Mouse (Mus musculus) forebrain, postnatal 0 days (tissue): ENCODE data around the gene Mindy1. TPM values are rescaled to one million over a fixed set of nuclear protein-coding genes. Genes with fewer than 3 reads are reported as not detected.
A peak's percentile ranks its signal among the peaks of the same experiment; 100 is the strongest.

Source experiments
- ATAC-seq: fragments of 200-750 bp; cut with Nextera tagmentation; 2 replicates; pipeline ENCODE4 v1.8.0; 2017; ENCODE audit warnings: mild to moderate bottlenecking, moderate library complexity
- DNase-seq: peaks from one replicate; pipeline ENCODE4 v3.0.0-alpha.2; 2015
- H3K27ac ChIP-seq: fragments of 300-500 bp; sonication (generic); 2 replicates; pipeline ENCODE4 v1.5.1; 2014; ENCODE audit warnings: low read depth, mild to moderate bottlenecking, antibody characterized with exemption, low read length, moderate library complexity, mixed read lengths
- H3K27me3 ChIP-seq: fragments of 300-500 bp; sonication (generic); 2 replicates; pipeline ENCODE4 v1.6.1; 2014; ENCODE audit warnings: mild to moderate bottlenecking, low read length, mixed read lengths; ENCODE audit not compliant: insufficient read depth
- H3K36me3 ChIP-seq: fragments of 300-500 bp; sonication (generic); 2 replicates; pipeline ENCODE4 v1.6.1; 2014; ENCODE audit warnings: mild to moderate bottlenecking, moderate library complexity; ENCODE audit not compliant: insufficient read depth
- H3K4me1 ChIP-seq: fragments of 300-500 bp; sonication (generic); 2 replicates; pipeline ENCODE4 v1.6.1; 2014; ENCODE audit warnings: antibody characterized with exemption; ENCODE audit not compliant: insufficient read depth
- H3K4me2 ChIP-seq: fragments of 300-500 bp; sonication (generic); 2 replicates; pipeline ENCODE4 v1.6.1; 2014; ENCODE audit warnings: low read depth, mild to moderate bottlenecking, moderate library complexity
- H3K4me3 ChIP-seq: fragments of 300-500 bp; sonication (generic); 2 replicates; pipeline ENCODE4 v1.5.1; 2014; ENCODE audit warnings: low read depth, low read length, mixed read lengths
- H3K9ac ChIP-seq: fragments of 300-500 bp; sonication (generic); 2 replicates; pipeline ENCODE4 v1.6.1; 2014; ENCODE audit warnings: mild to moderate bottlenecking
- H3K9me3 ChIP-seq: fragments of 300-500 bp; sonication (generic); 2 replicates; pipeline ENCODE4 v1.6.1; 2016; ENCODE audit warnings: low read length
- CTCF ChIP-seq: sonication (generic); IDR thresholded peaks from 2 replicates; pipeline ENCODE4 v1.5.1; 2016; ENCODE audit warnings: antibody characterized with exemption, control low read depth, low read depth
- WGBS: fragments of 180-500 bp; shearing (Covaris S2); extraction: QIAGEN DNeasy Blood & Tissue Kit; methylation state at CpG from one replicate; pipeline ENCODE4 v1.1.7; 2014; 5-methylcytosine and 5-hydroxymethylcytosine counted together
- polyA plus RNA-seq: library from polyadenylated mRNA; unstranded; fragments of >200 nt; fragmentation: Nextera tagmentation; extraction: Ambion mirVana; gene quantifications from 2 replicates; pipeline ENCODE4 v1.2.1, GENCODE M21; 2015
- total RNA-seq: library from RNA; depleted of rRNA; stranded (reverse); fragments of >200 nt; gene quantifications from 2 replicates; pipeline ENCODE4 v1.2.3, GENCODE M21; 2014

The Mindy1 gene
- total and polyA plus RNA-seq, 2 experiments from 2014 or later, result 35.4 to 38.9 TPM

DNA sequence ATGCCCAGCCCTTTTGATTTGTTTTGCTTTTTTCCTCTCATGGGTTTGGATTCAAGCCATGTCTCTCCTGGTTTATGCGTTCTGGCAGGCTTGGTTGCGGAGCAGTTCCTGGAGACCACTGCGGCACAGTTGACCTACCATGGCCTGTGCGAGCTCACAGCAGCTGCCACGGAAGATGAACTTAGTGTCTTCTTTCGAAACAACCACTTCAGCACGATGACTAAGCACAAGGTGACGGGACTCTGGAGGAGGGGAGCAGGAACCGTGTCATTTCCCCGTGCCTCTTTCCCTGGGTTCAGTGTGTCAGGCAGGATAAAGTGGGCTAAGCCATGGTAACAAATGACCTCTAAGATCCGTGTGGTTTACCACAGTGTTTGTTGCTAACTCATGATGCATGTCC, 12.4 kb downstream of the Mindy1 start:
- Histone ChIP-seq H3K27ac (no peak overlapping the region), H3K36me3 (peaks cover 46% of the 10 kb centered on the region), H3K9ac (no peak overlapping the region), H3K4me1 (no peaks in the 10 kb centered on the region), H3K27me3 (no peaks in the 10 kb centered on the region), H3K9me3 (no peaks in the 10 kb centered on the region), H3K4me3 (no peak overlapping the region), H3K4me2 (no peak overlapping the region)
- WGBS, result 89% methylated on average over 11 of the region's 11 CpGs
- ATAC-seq (no peak), DNase-seq (no peak)
- no peak for TF ChIP-seq CTCF

DNA sequence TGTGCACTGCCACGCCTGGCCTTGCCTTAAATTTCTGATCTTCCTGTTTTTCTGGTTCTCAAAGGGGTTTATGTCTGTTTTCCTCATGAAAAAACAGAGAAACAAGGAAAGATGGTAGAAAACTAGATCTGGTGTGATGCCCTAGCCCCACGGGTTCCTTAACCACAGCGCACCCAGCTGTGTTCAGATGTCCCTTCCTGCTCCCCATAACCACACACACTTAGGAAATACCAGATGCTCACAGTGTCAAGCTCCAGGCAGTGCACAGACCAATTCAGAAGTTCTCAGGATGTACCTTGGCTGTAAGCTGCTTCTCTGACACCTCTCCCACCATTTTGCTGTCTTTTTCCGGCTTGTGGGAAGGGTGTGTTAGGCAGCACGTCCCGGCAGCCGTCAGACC, 13.2 kb downstream of the Mindy1 start:
- Histone ChIP-seq H3K9ac (no peak overlapping the region), H3K36me3 (peaks cover 43% of the 10 kb centered on the region), H3K27me3 (no peaks in the 10 kb centered on the region), H3K4me3 (no peak overlapping the region), H3K4me1 (no peaks in the 10 kb centered on the region), H3K27ac (no peak overlapping the region), H3K9me3 (no peaks in the 10 kb centered on the region), H3K4me2 (no peak overlapping the region)
- WGBS, result 95% methylated on average over 7 of the region's 7 CpGs
- no peak for TF ChIP-seq CTCF
- ATAC-seq, result no peak
- no peak for DNase-seq

DNA sequence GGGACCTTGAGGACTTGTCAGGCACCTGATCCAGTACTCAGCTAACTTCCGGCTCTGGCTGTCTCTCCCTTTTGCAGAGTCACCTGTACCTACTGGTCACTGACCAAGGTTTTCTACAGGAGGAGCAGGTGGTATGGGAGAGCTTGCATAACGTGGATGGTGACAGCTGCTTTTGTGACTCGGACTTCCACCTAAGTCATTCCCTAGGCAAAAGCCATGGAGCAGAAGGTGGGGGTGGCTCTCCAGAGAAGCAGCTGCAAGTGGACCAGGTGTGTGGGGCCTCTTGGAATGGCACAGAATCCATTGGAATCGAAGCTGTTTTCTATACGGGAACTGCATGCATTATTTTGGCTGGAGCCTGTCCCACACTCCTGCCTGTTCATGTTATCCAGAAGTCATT, 13.6 kb downstream of the Mindy1 start:
- TF ChIP-seq CTCF, result no peak

DNA sequence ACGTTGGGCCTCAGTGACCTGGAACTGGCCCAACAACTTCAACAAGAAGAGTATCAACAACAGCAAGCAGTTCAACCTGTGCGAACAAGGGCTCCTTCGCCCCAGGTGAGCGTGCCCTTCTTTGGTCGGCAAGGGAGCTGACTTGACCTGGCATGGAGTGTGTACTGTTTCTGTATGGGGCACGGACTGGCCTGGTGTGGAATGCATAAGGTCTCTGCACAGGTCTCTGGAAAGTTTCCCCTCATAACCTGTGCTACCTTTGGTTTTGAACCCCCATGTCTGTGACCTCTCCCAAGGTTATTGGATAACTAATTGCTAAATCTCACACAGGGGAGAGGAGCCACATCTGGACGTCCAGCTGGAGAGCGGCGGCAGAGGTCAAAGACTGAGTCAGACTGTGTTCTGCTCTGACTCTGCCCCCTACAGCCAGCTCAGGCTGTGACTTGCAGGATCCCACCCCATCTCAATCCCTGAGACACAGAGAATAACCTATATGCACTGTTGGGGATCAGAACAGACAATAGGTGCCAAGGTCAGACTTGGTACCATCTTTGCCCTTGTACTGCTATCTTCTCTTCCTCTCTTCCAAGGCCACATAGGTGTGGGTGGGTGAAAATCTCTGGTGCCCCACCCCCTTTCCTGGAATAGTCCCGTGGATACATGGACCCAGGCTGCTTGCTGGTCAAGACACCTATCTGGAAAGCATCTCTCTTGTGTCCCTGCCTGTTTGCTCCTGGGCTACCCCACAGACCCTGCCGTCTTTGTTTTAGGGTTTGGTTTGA, 14.4 kb downstream of the Mindy1 start:
- H3K4me3 ChIP-seq, result no peak overlapping the region
- no peak overlapping the region for H3K27ac ChIP-seq
- no peaks in the 10 kb centered on the region for H3K9me3 ChIP-seq
- no peaks in the 10 kb centered on the region for H3K27me3 ChIP-seq
- no peak overlapping the region for H3K9ac ChIP-seq
- H3K36me3 ChIP-seq, result peaks cover 43% of the 10 kb centered on the region
- no peaks in the 10 kb centered on the region for H3K4me1 ChIP-seq
- no peak for TF ChIP-seq CTCF
- H3K4me2 ChIP-seq, result no peak overlapping the region
- WGBS, result 83% methylated on average over 11 of the region's 11 CpGs
- ATAC-seq, result 0 out of 2 replicates have a peak, but pooled peaks have one; percentile 8
- no peak for DNase-seq

More for the DNA sequence above, 13.6 kb downstream of the Mindy1 start:
- Histone ChIP-seq H3K27me3 (no peaks in the 10 kb centered on the region), H3K9ac (no peak overlapping the region), H3K27ac (no peak overlapping the region), H3K36me3 (peaks cover 43% of the 10 kb centered on the region), H3K4me3 (no peak overlapping the region), H3K9me3 (no peaks in the 10 kb centered on the region), H3K4me2 (no peak overlapping the region), H3K4me1 (no peaks in the 10 kb centered on the region)
- DNase-seq (no peak), ATAC-seq (no peak)
- 89% methylated on average over 5 of the region's 5 CpGs for WGBS

DNA sequence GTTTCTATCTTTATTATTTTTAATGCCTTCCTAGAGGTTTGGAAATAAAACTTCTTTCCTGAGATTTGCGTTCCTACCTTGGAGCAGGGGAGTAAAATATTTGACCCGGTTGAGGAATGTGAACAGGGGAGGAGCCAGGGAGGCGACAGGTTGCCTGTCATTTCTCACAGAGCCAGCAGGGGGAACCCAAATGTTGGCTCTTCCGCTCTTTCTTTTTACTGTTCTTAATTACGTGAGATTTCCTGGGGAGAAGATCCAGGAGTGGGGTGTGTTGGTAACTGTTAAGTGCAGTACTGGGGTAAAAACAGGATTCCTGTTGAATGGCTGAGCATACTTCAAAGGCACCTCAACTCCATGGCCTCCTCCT, 14.9 kb downstream of the Mindy1 start:
- peak; percentile 81 for ATAC-seq

DNA sequence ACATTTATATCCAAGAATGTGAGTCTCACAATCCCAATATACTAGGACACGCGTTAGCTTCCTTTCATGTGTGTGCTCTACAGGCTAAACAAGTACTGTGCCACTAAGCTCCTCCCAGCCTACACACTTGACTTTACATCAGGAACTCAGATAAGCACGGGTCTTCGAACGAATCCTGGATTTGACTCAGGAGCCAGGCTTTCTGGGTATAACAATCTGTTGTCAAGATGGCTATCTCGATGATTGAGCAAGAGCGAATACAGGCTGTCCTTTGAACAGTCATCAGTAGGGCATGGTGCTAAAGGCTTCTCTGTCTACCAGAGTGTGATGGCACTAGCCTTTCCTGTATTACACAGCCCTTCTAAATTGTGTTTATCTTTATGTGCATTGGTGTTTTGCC, 16.9 kb downstream of the Mindy1 start:
- DNase-seq (no peak), ATAC-seq (no peak)
- H3K4me1 ChIP-seq, result no peaks in the 10 kb centered on the region
- H3K4me2 ChIP-seq, result no peak overlapping the region
- no peaks in the 10 kb centered on the region for H3K9me3 ChIP-seq
- H3K27me3 ChIP-seq, result no peaks in the 10 kb centered on the region
- no peak overlapping the region for H3K9ac ChIP-seq
- no peak for TF ChIP-seq CTCF
- 94% methylated on average over 7 of the region's 7 CpGs for WGBS
- no peak overlapping the region for H3K4me3 ChIP-seq
- no peak overlapping the region for H3K27ac ChIP-seq
- peaks cover 31% of the 10 kb centered on the region for H3K36me3 ChIP-seq

More for the DNA sequence above, 14.9 kb downstream of the Mindy1 start:
- H3K4me3 ChIP-seq, result no peak overlapping the region
- peaks cover 39% of the 10 kb centered on the region for H3K36me3 ChIP-seq
- H3K9ac ChIP-seq, result no peak overlapping the region
- no peaks in the 10 kb centered on the region for H3K9me3 ChIP-seq
- no peaks in the 10 kb centered on the region for H3K4me1 ChIP-seq
- DNase-seq, result peak; percentile 66
- WGBS, result 8% methylated on average over 5 of the region's 5 CpGs
- H3K27ac ChIP-seq, result no peak overlapping the region
- no peaks in the 10 kb centered on the region for H3K27me3 ChIP-seq
- TF ChIP-seq CTCF, result peak; percentile 62
- no peak overlapping the region for H3K4me2 ChIP-seq

DNA sequence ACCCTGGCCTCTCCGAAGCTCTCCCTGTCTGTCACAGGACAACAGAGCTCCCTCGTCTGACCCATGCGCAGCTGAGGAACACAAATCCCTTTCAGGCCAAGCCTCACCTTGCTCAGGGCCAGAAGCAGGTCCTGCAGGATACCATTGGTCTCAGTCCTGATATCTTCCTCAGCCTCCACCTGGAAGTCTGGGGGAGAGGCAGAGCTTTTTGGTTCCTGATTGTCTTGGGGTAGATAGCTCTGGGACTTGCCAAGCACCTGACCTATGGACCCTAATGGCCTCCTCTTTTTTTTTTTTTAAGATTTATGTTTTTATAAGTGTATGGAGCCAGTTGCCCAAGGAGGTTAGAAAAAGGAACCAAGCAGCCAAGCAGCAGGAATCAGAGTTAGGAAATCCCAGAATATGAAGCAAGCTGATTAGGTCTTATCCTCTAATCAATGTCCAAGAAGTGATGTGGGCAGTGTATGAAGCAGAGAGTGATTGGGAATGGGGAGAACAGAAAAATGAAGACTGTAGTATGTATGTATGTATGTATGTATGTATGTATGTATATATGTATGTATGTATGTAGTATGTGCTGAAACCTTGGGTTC, 20.2 kb downstream of the Mindy1 start:
- no peak overlapping the region for H3K27ac ChIP-seq
- ATAC-seq (no peak), DNase-seq (no peak)
- H3K36me3 ChIP-seq, result peaks cover 5% of the 10 kb centered on the region; the same call in 1 of the 2 replicates
- no peaks in the 10 kb centered on the region for H3K4me1 ChIP-seq
- no peak overlapping the region for H3K4me3 ChIP-seq
- 82% methylated on average over 3 of the region's 3 CpGs for WGBS
- TF ChIP-seq CTCF, result no peak
- H3K9ac ChIP-seq, result no peak overlapping the region
- no peak overlapping the region for H3K4me2 ChIP-seq
- no peaks in the 10 kb centered on the region for H3K9me3 ChIP-seq
- H3K27me3 ChIP-seq, result no peaks in the 10 kb centered on the region
